Mouse (Mus musculus) heart, adult 2 months (tissue): ENCODE measurements at regions not wholly inside any gene's neighbourhood (a gene's known extent, or its start where the extent isn't known, plus 50 kb on each side); places are given as distances from the start of the nearest gene placed in this dataset.

Experiments used
- DNase-seq, 2 experiments: peaks; one replicate each; pipeline ENCODE4 v3.0.0; 2021
- H3K27ac ChIP-seq: fragments of 200-600 bp; 2 replicates; pipeline ENCODE4 v1.8.1; 2022
- H3K27me3 ChIP-seq: fragments of 200-500 bp; 2 replicates; pipeline ENCODE4 v1.6.1; 2012; ENCODE audit warnings: mild to moderate bottlenecking, low read length, inconsistent platforms, mixed read lengths; ENCODE audit not compliant: control insufficient read depth, insufficient read depth
- H3K36me3 ChIP-seq: fragments of 200-500 bp; 2 replicates; pipeline ENCODE4 v1.6.1; 2012; ENCODE audit warnings: low read length, inconsistent platforms; ENCODE audit not compliant: control insufficient read depth, insufficient read depth
- H3K4me1 ChIP-seq: fragments of 200-500 bp; 2 replicates; pipeline ENCODE4 v1.6.1; 2011; ENCODE audit warnings: low read length; ENCODE audit not compliant: control insufficient read depth, insufficient read depth
- H3K4me3 ChIP-seq: fragments of 200-600 bp; 2 replicates; pipeline ENCODE4 v1.8.1; 2022
- H3K79me2 ChIP-seq: fragments of 200-500 bp; replicated peaks from 2 replicates; pipeline ENCODE4 v1.6.1; 2012; ENCODE audit warnings: mild to moderate bottlenecking, inconsistent platforms, low read length, moderate library complexity, mixed read lengths; ENCODE audit not compliant: control insufficient read depth, insufficient read depth
- H3K9ac ChIP-seq: fragments of 200-500 bp; 2 replicates; pipeline ENCODE4 v1.6.1; 2012; ENCODE audit warnings: low read depth, mild to moderate bottlenecking, control low read depth, inconsistent platforms, low read length, mixed read lengths
- CTCF ChIP-seq: fragments of 200-600 bp; IDR thresholded peaks from 2 replicates; pipeline ENCODE4 v1.8.1; 2022; ENCODE audit warnings: antibody characterized with exemption, mild to moderate bottlenecking, moderate library complexity
- EP300 ChIP-seq: fragments of 200-500 bp; IDR thresholded peaks from 2 replicates; pipeline ENCODE4 v1.6.1; 2011; ENCODE audit warnings: low read depth, low read length, control low read depth; ENCODE audit not compliant: insufficient read depth
- POLR2A ChIP-seq: fragments of 200-500 bp; IDR thresholded peaks from 2 replicates; pipeline ENCODE4 v1.6.1; 2011; ENCODE audit warnings: mild to moderate bottlenecking, low read depth, low read length, control low read depth; ENCODE audit not compliant: insufficient read depth
- WGBS: fragments of 180-500 bp; shearing (Covaris S2); methylation state at CpG from one replicate; pipeline ENCODE4 v1.1.7; 2018; 5-methylcytosine and 5-hydroxymethylcytosine counted together
- intact Hi-C: fragments of 180-260 bp; cut with DNase I; formaldehyde crosslinking; loops from one replicate; pipeline ENCODE4 v1.15.1; 2025

DNA sequence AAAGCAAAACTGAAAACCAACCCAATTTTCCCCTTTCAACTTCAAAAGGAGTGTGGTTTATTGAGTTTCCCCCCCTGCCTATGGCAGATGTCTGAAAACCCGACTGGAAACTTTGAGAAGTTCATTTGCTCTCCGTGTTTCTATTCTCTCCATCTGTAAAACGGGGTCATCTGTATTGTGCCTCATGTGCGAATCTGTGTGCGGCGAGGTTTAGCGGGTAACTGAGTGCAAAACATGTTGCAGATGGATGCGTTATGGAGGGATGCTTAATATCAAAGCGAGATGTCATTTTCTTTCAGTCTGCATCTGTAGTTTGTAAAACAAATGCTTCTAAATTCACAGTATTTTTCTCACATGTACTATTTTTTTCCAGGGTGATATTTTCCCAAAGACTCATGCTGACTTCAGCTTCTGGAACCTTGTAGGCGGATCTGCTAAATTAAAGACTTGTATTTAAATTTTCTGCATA is 95.7 kb upstream of the Trp63 start:
- intact Hi-C loops = no loop called here
- H3K4me1 ChIP-seq = no peaks in the 10 kb centered on the region
- H3K27me3 ChIP-seq = no peaks in the 10 kb centered on the region
- 83% methylated on average over 10 of the region's 10 CpGs for WGBS
- H3K9ac ChIP-seq = no peak overlapping the region
- no peaks in the 10 kb centered on the region for H3K36me3 ChIP-seq
- no peak overlapping the region for H3K27ac ChIP-seq
- H3K79me2 ChIP-seq = no peaks in the 10 kb centered on the region
- no peak for TF ChIP-seq CTCF
- TF ChIP-seq POLR2A = no peak
- TF ChIP-seq EP300 = no peak
- H3K4me3 ChIP-seq = no peak overlapping the region
- no peak for DNase-seq

DNA sequence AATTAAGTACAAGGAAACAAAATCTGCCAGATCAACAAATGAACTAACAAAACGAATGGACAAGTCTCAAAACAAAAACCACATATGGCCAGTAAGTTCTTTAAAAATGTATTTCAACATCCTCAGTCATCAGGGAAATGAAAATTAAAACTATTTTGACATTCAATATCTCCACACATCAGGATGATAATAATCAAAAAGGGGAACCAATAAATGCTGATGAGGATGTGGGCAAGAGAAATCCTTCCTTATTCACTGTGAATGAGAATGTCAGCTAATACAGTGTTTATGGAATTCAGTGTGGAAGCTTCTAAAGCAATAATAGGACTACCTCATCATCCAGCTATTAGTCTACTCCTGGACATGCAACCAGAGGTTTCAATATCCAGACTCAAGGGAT is 86.1 kb upstream of the Trp63 start:
- TF ChIP-seq EP300 = no peak
- TF ChIP-seq POLR2A = no peak
- no peak for TF ChIP-seq CTCF
- Histone ChIP-seq H3K4me1 (no peaks in the 10 kb centered on the region), H3K27ac (no peak overlapping the region), H3K9ac (no peak overlapping the region), H3K4me3 (no peak overlapping the region), H3K36me3 (no peaks in the 10 kb centered on the region), H3K79me2 (no peaks in the 10 kb centered on the region), H3K27me3 (no peaks in the 10 kb centered on the region)
- no peak for DNase-seq
- intact Hi-C loops = no loop called here
- WGBS = 66% methylated on average over 1 of the region's 1 CpGs

DNA sequence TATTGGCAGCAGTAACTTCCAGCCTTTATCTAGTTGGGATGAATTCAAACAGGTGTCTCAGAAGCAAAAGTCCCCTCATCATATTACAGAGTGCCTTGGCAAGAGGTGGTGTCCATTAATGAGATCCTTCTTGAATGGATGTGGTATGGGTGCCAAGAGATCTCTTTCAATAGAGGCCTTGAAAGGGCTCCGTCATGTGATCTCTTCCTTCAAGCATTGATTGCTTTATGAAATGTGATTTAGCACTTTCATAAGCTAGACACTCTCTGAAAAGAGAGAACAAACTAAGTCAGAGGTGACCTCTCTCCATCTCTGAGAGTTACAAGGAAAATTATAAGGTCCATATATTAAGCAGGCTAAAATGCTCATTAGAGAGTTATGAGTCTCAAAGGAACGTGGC is 80.4 kb upstream of the Trp63 start:
- Histone ChIP-seq H3K36me3 (no peaks in the 10 kb centered on the region), H3K79me2 (no peaks in the 10 kb centered on the region), H3K9ac (no peak overlapping the region), H3K27me3 (no peaks in the 10 kb centered on the region), H3K27ac (no peak overlapping the region), H3K4me1 (no peaks in the 10 kb centered on the region), H3K4me3 (no peak overlapping the region)
- no peak for TF ChIP-seq POLR2A
- TF ChIP-seq EP300 = no peak
- TF ChIP-seq CTCF = no peak
- intact Hi-C loops = no loop called here
- 74% methylated on average over 2 of the region's 2 CpGs for WGBS
- no peak for DNase-seq

GRCm38 (mm10) chr16:25615229-25615628 is 68.3 kb upstream of the Trp63 start:
- DNase-seq = no peak
- TF ChIP-seq CTCF (no peak), EP300 (no peak), POLR2A (no peak)
- Histone ChIP-seq H3K4me3 (no peak overlapping the region), H3K9ac (no peak overlapping the region), H3K27me3 (no peaks in the 10 kb centered on the region), H3K36me3 (no peaks in the 10 kb centered on the region), H3K27ac (no peak overlapping the region), H3K4me1 (no peaks in the 10 kb centered on the region), H3K79me2 (no peaks in the 10 kb centered on the region)
- 65% methylated on average over 4 of the region's 4 CpGs for WGBS
- intact Hi-C loops = no loop called here

DNA sequence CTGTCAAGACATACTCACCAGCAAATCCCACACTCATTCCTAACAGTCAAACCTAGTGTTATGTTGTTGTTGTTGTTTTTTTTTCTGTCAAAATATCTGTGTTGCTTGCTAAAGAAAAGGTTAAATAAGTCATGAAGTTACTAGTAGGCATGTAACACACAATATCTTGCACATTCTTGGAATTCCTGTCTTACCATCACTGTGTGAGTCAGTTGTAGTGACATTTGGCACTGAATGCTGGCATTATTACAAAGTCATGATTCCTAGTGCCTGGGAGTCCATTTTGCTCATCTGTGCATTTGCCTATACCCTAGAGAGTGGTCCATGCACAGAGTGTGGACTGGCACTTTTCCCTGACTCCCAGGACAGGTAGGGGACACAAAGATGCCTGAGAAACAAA is 67.9 kb upstream of the Trp63 start:
- no peaks in the 10 kb centered on the region for H3K79me2 ChIP-seq
- H3K27me3 ChIP-seq = no peaks in the 10 kb centered on the region
- DNase-seq = no peak
- H3K4me1 ChIP-seq = no peaks in the 10 kb centered on the region
- intact Hi-C loops = no loop called here
- H3K36me3 ChIP-seq = no peaks in the 10 kb centered on the region
- no peak overlapping the region for H3K4me3 ChIP-seq
- H3K9ac ChIP-seq = no peak overlapping the region
- H3K27ac ChIP-seq = no peak overlapping the region
- TF ChIP-seq POLR2A (no peak), CTCF (no peak), EP300 (no peak)

- Histone ChIP-seq H3K27me3 (no peaks in the 10 kb centered on the region), H3K36me3 (no peaks in the 10 kb centered on the region), H3K4me3 (no peak overlapping the region), H3K9ac (no peak overlapping the region), H3K27ac (no peak overlapping the region), H3K79me2 (no peaks in the 10 kb centered on the region), H3K4me1 (no peaks in the 10 kb centered on the region)
- intact Hi-C loops = no loop called here
- WGBS = 84% methylated on average over 4 of the region's 4 CpGs
- DNase-seq = no peak
- TF ChIP-seq POLR2A (no peak), EP300 (no peak), CTCF (no peak)
These were observed 64.7 kb upstream of the Trp63 start for GRCm38 (mm10) chr16:25618898-25619297.

DNA sequence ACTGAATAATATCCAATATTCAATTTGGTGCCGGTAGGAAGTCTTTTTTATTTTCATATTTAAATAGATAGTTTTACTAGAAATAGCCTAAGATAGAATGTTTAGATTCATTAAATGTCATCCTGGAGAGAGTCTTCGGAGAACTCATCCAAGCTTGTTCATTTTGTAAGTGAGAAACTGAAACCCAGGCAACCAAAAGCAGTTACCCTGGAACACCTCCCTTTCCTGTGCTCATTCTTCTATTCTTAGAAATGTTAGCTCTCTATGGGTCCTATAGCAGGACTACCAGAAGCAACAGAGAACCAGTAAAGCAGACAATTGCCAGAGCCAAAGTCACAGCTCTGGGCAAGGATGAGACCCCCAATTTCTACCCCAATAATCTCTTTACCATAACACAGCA is 60.9 kb upstream of the Trp63 start:
- no peak overlapping the region for H3K4me3 ChIP-seq
- H3K79me2 ChIP-seq = no peaks in the 10 kb centered on the region
- H3K27me3 ChIP-seq = no peaks in the 10 kb centered on the region
- no peak for TF ChIP-seq CTCF
- TF ChIP-seq EP300 = no peak
- no peak for TF ChIP-seq POLR2A
- H3K36me3 ChIP-seq = no peaks in the 10 kb centered on the region
- intact Hi-C loops = no loop called here
- 91% methylated on average over 2 of the region's 2 CpGs for WGBS
- no peak overlapping the region for H3K27ac ChIP-seq
- H3K4me1 ChIP-seq = no peaks in the 10 kb centered on the region
- no peak overlapping the region for H3K9ac ChIP-seq
- no peak for DNase-seq
